Mouse (Mus musculus): ENCODE measurements at regions not wholly inside any gene's neighbourhood (a gene's known extent, or its start where the extent isn't known, plus 50 kb on each side); places are given as distances from the start of the nearest gene placed in this dataset.

GRCm38 (mm10) chr11:82668026-82668425 is 96.1 kb downstream of the Cct6b start:
- in situ Hi-C loops (cut with MboI, MseI): no loop called here

- in situ Hi-C loops (cut with MboI, MseI): no loop called here
Observed at GRCm38 (mm10) chr11:82664076-82664475, 100.0 kb downstream of the Cct6b start.

GRCm38 (mm10) chr11:82662086-82662485 is 102.0 kb downstream of the Cct6b start:
- in situ Hi-C loops (cut with MboI, MseI): no loop called here

- in situ Hi-C loops (cut with MboI, MseI): no loop called here
Observed at GRCm38 (mm10) chr11:82651751-82652150, 112.4 kb downstream of the Cct6b start.

GRCm38 (mm10) chr11:82638513-82638912 is 125.6 kb downstream of the Cct6b start:
- in situ Hi-C loops (cut with MboI, MseI): no loop called here

GRCm38 (mm10) chr11:82632191-82632590 is 131.9 kb downstream of the Cct6b start:
- in situ Hi-C loops (cut with MboI, MseI): no loop called here

GRCm38 (mm10) chr11:82631387-82631786 is 132.7 kb downstream of the Cct6b start:
- in situ Hi-C loops (cut with MboI, MseI): no loop called here

- in situ Hi-C loops (cut with MboI, MseI): loop anchor here (5.0 kb wide), 1 partner anchor 266 kb away; the partner anchor contains the start of genes Fndc8 and Rad51d
Observed at GRCm38 (mm10) chr11:82626501-82627111, 137.5 kb downstream of the Cct6b start.

- in situ Hi-C loops (cut with MboI, MseI): no loop called here
Observed at GRCm38 (mm10) chr11:82621061-82621460, 143.1 kb downstream of the Cct6b start.

- in situ Hi-C loops (cut with MboI, MseI): no loop called here
Observed at GRCm38 (mm10) chr11:82619418-82619817, 144.7 kb downstream of the Cct6b start.

- in situ Hi-C loops (cut with MboI, MseI): no loop called here
Observed at GRCm38 (mm10) chr11:82618457-82618856, 145.7 kb downstream of the Cct6b start.

GRCm38 (mm10) chr11:82616856-82617255 is 147.3 kb downstream of the Cct6b start:
- in situ Hi-C loops (cut with MboI, MseI): no loop called here

GRCm38 (mm10) chr11:82614356-82614755 is 149.8 kb downstream of the Cct6b start:
- in situ Hi-C loops (cut with MboI, MseI): no loop called here

- in situ Hi-C loops (cut with MboI, MseI): no loop called here
Observed at GRCm38 (mm10) chr11:82613503-82613902, 150.6 kb downstream of the Cct6b start.

GRCm38 (mm10) chr11:82612026-82612425 is 152.1 kb downstream of the Cct6b start:
- in situ Hi-C loops (cut with MboI, MseI): no loop called here

- in situ Hi-C loops (cut with MboI, MseI): no loop called here
Observed at GRCm38 (mm10) chr11:82608963-82609362, 155.2 kb downstream of the Cct6b start.

- in situ Hi-C loops (cut with MboI, MseI): no loop called here
Observed at GRCm38 (mm10) chr11:82607661-82608060, 156.5 kb downstream of the Cct6b start.

- in situ Hi-C loops (cut with MboI, MseI): no loop called here
Observed at GRCm38 (mm10) chr11:82604251-82604835, 159.8 kb downstream of the Cct6b start.

GRCm38 (mm10) chr11:82602818-82603217 is 161.3 kb downstream of the Cct6b start:
- in situ Hi-C loops (cut with MboI, MseI): no loop called here

- in situ Hi-C loops (cut with MboI, MseI): no loop called here
Observed at GRCm38 (mm10) chr11:82602250-82602649, 161.9 kb downstream of the Cct6b start.

- in situ Hi-C loops (cut with MboI, MseI): no loop called here
Observed at GRCm38 (mm10) chr11:82600151-82600550, 164.0 kb downstream of the Cct6b start.

GRCm38 (mm10) chr11:82597757-82598156 is 166.4 kb downstream of the Cct6b start:
- in situ Hi-C loops (cut with MboI, MseI): loop anchor here (10.0 kb wide), 1 partner anchor 747 kb away; no protein-coding TSS in a partner anchor

- in situ Hi-C loops (cut with MboI, MseI): loop anchor here (10.0 kb wide), 1 partner anchor 748 kb away; no protein-coding TSS in a partner anchor
Observed at GRCm38 (mm10) chr11:82596801-82597200, 167.3 kb downstream of the Cct6b start.
